Mouse (Mus musculus): ENCODE results near the gene Fap. TPM values are rescaled to one million over a fixed set of nuclear protein-coding genes. Genes with fewer than 3 reads are reported as not detected.

Fap gene
- polyA plus RNA-seq, 1 experiment from 2014 or later, result 1.5 TPM

GRCm38 (mm10) chr2:62459241-62460174 lies 114.4 kb downstream of the Fap start:
- Histone ChIP-seq H3K9ac (ENCODE audit: low read depth, low read length) (no peak overlapping the region), H3K27me3 (replicated peaks; ENCODE audit: control insufficient read depth, insufficient read depth, low read length) (no peaks in the 10 kb centered on the region), H3K27ac (ENCODE audit: low read depth, low read length) (no peak overlapping the region), H3K4me3 (ENCODE audit: low read length) (no peak overlapping the region), H3K9me3 (ENCODE audit: control insufficient read depth, low read length) (no peaks in the 10 kb centered on the region), H3K4me1 (ENCODE audit: control insufficient read depth, insufficient read depth, low read depth, low read length) (no peaks in the 10 kb centered on the region), H3K36me3 (ENCODE audit: control insufficient read depth, insufficient read depth, low read length) (no peaks in the 10 kb centered on the region), H3K4me2 (ENCODE audit: low read length) (no peak overlapping the region)
- no peak for ATAC-seq
- 72% methylated on average over 18 of the region's 18 CpGs for WGBS

DNA sequence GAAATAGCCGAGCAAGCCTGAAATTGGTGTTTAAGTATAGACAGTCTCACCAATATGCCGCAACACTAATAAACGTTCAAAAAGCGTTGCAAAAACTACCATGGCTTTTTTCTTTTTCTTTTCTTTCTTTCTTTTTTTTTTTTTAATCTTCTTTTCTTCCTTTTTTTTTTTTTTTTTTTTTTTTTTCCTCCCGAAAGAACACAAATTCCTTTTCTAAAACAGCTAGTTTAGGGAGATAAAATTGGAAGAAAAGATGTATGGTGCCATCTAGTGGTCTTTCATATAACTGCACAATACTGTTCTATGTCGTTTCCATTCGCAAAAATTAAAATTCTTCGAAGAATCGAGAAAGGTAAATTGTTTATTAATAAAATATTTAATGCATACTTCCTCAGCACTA lies 115.8 kb downstream of the Fap start:
- Histone ChIP-seq H3K36me3 (ENCODE audit: control insufficient read depth, insufficient read depth, low read length) (no peaks in the 10 kb centered on the region), H3K27ac (ENCODE audit: low read depth, low read length) (no peak overlapping the region), H3K27me3 (replicated peaks; ENCODE audit: control insufficient read depth, insufficient read depth, low read length) (no peaks in the 10 kb centered on the region), H3K4me3 (ENCODE audit: low read length) (no peak overlapping the region), H3K4me1 (ENCODE audit: control insufficient read depth, insufficient read depth, low read depth, low read length) (no peaks in the 10 kb centered on the region), H3K4me2 (ENCODE audit: low read length) (no peak overlapping the region), H3K9ac (ENCODE audit: low read depth, low read length) (no peak overlapping the region), H3K9me3 (ENCODE audit: control insufficient read depth, low read length) (no peaks in the 10 kb centered on the region)
- no peak for ATAC-seq
- WGBS, result 43% methylated on average over 9 of the region's 9 CpGs

DNA sequence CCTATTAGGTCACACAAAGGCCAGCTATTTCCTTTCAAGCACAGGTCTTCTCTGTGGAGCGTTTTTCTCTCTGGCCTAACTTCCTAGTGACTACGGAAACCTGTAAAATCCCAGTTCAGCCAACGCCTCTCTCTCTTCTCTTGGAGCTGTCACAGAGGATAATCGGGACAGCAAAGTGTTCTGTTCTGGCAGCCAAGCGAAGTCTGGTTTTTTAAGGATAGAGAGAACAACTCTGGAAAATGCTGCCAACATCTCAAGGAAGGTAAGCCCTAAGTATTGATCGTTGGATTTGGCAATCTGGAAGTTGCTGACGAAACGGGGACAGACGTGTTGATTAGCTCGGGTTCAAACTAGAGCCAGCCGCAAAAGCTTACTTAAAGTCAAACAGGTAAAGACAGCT lies 118.9 kb downstream of the Fap start:
- Histone ChIP-seq H3K4me1 (ENCODE audit: control insufficient read depth, insufficient read depth, low read depth, low read length) (no peaks in the 10 kb centered on the region), H3K27ac (ENCODE audit: low read depth, low read length) (no peak overlapping the region), H3K9me3 (ENCODE audit: control insufficient read depth, low read length) (no peaks in the 10 kb centered on the region), H3K4me3 (ENCODE audit: low read length) (no peak overlapping the region), H3K9ac (ENCODE audit: low read depth, low read length) (no peak overlapping the region), H3K4me2 (ENCODE audit: low read length) (no peak overlapping the region), H3K27me3 (replicated peaks; ENCODE audit: control insufficient read depth, insufficient read depth, low read length) (no peaks in the 10 kb centered on the region), H3K36me3 (ENCODE audit: control insufficient read depth, insufficient read depth, low read length) (no peaks in the 10 kb centered on the region)
- no peak for ATAC-seq
- WGBS, result 83% methylated on average over 11 of the region's 11 CpGs

- Histone ChIP-seq H3K4me2 (ENCODE audit: low read length) (no peak overlapping the region), H3K4me3 (ENCODE audit: low read length) (no peak overlapping the region), H3K27me3 (replicated peaks; ENCODE audit: control insufficient read depth, insufficient read depth, low read length) (no peaks in the 10 kb centered on the region), H3K4me1 (ENCODE audit: control insufficient read depth, insufficient read depth, low read depth, low read length) (no peaks in the 10 kb centered on the region), H3K9me3 (ENCODE audit: control insufficient read depth, low read length) (no peaks in the 10 kb centered on the region), H3K27ac (ENCODE audit: low read depth, low read length) (no peak overlapping the region), H3K36me3 (ENCODE audit: control insufficient read depth, insufficient read depth, low read length) (no peaks in the 10 kb centered on the region), H3K9ac (ENCODE audit: low read depth, low read length) (no peak overlapping the region)
- ATAC-seq, result no peak
- 83% methylated on average over 6 of the region's 6 CpGs for WGBS
These were observed 119.8 kb downstream of the Fap start for GRCm38 (mm10) chr2:62454033-62454432.

Other genes starting within 250 kb of the Fap start
- gene Dpp4, start 161.8 kb downstream of the Fap start, polyA plus RNA-seq (2015; fragmentation: Nextera tagmentation; extraction: Ambion mirVana), result 2.0 and 2.5 TPM in 2 replicates
- 0.24 TPM in 2 replicates for gene Gcg, start 90.4 kb downstream of the Fap start, polyA plus RNA-seq (2015; fragmentation: Nextera tagmentation; extraction: Ambion mirVana)
- gene Ifih1, start 72.2 kb upstream of the Fap start, polyA plus RNA-seq (2015; fragmentation: Nextera tagmentation; extraction: Ambion mirVana), result 1.3 and 1.5 TPM in 2 replicates
- gene Gca, start 90.2 kb upstream of the Fap start, polyA plus RNA-seq (2015; fragmentation: Nextera tagmentation; extraction: Ambion mirVana), result 4.4 and 4.9 TPM in 2 replicates

Measured in hindbrain, embryonic 16.5 days (tissue).